Mouse (Mus musculus) midbrain, postnatal 0 days (tissue): ENCODE data around the gene Smad6. TPM values are rescaled to one million over a fixed set of nuclear protein-coding genes. Genes with fewer than 3 reads are reported as not detected.

Source experiments
- ATAC-seq: fragments of 200-750 bp; cut with Nextera tagmentation; 2 replicates; pipeline ENCODE4 v1.8.0; 2017; ENCODE audit warnings: moderate number of reproducible peaks, mild to moderate bottlenecking, moderate TSS enrichment, moderate library complexity; ENCODE audit not compliant: low FRiP score
- DNase-seq: peaks from one replicate; pipeline ENCODE4 v3.0.0-alpha.2; 2015; ENCODE audit warnings: low spot score
- H3K27ac ChIP-seq: fragments of 300-500 bp; sonication (generic); 2 replicates; pipeline ENCODE4 v1.5.1; 2014; ENCODE audit warnings: low read depth, mild to moderate bottlenecking, low read length, mixed read lengths
- H3K27me3 ChIP-seq: fragments of 300-500 bp; sonication (generic); 2 replicates; pipeline ENCODE4 v1.6.1; 2014; ENCODE audit warnings: low read length, control low read depth, mixed read lengths; ENCODE audit not compliant: insufficient read depth
- H3K36me3 ChIP-seq: fragments of 300-500 bp; sonication (generic); 2 replicates; pipeline ENCODE4 v1.6.1; 2014; ENCODE audit warnings: low read length, control low read depth, mixed read lengths; ENCODE audit not compliant: insufficient read depth
- H3K4me1 ChIP-seq: fragments of 300-500 bp; sonication (generic); 2 replicates; pipeline ENCODE4 v1.6.1; 2014; ENCODE audit warnings: mild to moderate bottlenecking, control low read depth, antibody characterized with exemption, low read length, mixed read lengths; ENCODE audit not compliant: insufficient read depth
- H3K4me2 ChIP-seq: fragments of 300-500 bp; sonication (generic); 2 replicates; pipeline ENCODE4 v1.6.1; 2014; ENCODE audit warnings: low read depth, mild to moderate bottlenecking, low read length, mixed read lengths; ENCODE audit not compliant: poor library complexity, severe bottlenecking
- H3K4me3 ChIP-seq: fragments of 300-500 bp; sonication (generic); 2 replicates; pipeline ENCODE4 v1.5.1; 2014; ENCODE audit warnings: low read depth, mild to moderate bottlenecking, low read length, moderate library complexity
- H3K9ac ChIP-seq: fragments of 300-500 bp; sonication (generic); replicated peaks from 2 replicates; pipeline ENCODE4 v1.6.1; 2014; ENCODE audit warnings: mild to moderate bottlenecking, low read length, moderate library complexity, mixed read lengths; ENCODE audit not compliant: poor library complexity, severe bottlenecking
- H3K9me3 ChIP-seq: fragments of 300-500 bp; sonication (generic); 2 replicates; pipeline ENCODE4 v1.6.1; 2016; ENCODE audit warnings: low read length, control low read depth
- CTCF ChIP-seq: IDR thresholded peaks from 2 replicates; pipeline ENCODE4 v1.5.1; 2016; ENCODE audit warnings: antibody characterized with exemption, mild to moderate bottlenecking
- WGBS: fragments of 180-500 bp; shearing (Covaris S2); extraction: QIAGEN DNeasy Blood & Tissue Kit; methylation state at CpG from one replicate; pipeline ENCODE4 v1.1.7; 2014; 5-methylcytosine and 5-hydroxymethylcytosine counted together
- polyA plus RNA-seq: library from polyadenylated mRNA; unstranded; fragments of >200 nt; fragmentation: Nextera tagmentation; extraction: Ambion mirVana; gene quantifications from 2 replicates; pipeline ENCODE4 v1.2.1, GENCODE M21; 2015
- total RNA-seq: library from RNA; depleted of rRNA; stranded (reverse); fragments of >200 nt; gene quantifications from 2 replicates; pipeline ENCODE4 v1.2.3, GENCODE M21; 2014

Smad6 gene
- total and polyA plus RNA-seq, 2 experiments from 2014 or later, result 1.2 to 10.4 TPM

DNA sequence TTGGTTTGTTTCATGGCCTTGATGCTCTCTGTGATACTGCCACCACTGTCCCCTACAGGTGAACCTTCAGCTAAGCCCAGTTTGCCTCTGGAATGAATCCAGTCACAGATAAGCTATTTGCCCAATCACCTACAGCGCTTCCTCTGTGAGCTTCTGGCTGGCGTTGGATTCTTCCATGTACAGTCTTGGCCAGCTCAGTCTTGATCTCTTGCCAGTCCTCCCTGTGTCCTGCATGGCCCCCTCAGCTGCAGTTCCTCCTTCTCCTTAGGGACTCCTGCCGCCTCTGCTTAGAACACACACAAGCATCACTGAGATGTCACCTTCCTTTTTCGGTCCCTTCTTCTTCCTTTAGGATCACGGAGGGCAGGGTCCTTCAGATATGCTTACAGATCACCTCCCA lies 85.6 kb downstream of the Smad6 start:
- H3K9ac ChIP-seq, result no peak overlapping the region
- TF ChIP-seq CTCF, result no peak
- no peak overlapping the region for H3K4me3 ChIP-seq
- no peaks in the 10 kb centered on the region for H3K9me3 ChIP-seq
- ATAC-seq (no peak), DNase-seq (no peak)
- no peaks in the 10 kb centered on the region for H3K4me1 ChIP-seq
- 80% methylated on average over 5 of the region's 5 CpGs for WGBS
- no peak overlapping the region for H3K4me2 ChIP-seq
- no peak overlapping the region for H3K27ac ChIP-seq
- H3K27me3 ChIP-seq, result no peaks in the 10 kb centered on the region
- H3K36me3 ChIP-seq, result no peaks in the 10 kb centered on the region

DNA sequence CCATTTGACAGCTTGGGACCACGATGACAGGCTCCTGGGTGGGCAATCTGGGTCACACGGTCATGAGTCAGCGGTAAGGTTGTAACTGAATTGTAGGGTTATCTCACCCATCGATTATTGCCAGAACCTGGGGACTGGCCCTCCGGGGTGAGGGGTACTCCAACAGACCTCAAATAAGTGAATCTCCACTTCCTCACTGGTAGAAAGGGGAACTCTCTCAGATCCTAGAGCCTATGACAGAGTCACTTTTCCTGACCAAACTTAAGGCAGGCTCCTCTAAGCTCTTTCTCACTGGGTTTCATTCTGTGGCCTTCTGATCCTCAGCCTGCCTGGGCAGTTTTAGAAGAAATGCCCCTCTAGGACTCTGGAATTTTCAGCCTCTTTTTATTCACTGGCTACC lies 88.8 kb downstream of the Smad6 start:
- H3K27me3 ChIP-seq, result no peaks in the 10 kb centered on the region
- WGBS, result 84% methylated on average over 5 of the region's 5 CpGs

DNA sequence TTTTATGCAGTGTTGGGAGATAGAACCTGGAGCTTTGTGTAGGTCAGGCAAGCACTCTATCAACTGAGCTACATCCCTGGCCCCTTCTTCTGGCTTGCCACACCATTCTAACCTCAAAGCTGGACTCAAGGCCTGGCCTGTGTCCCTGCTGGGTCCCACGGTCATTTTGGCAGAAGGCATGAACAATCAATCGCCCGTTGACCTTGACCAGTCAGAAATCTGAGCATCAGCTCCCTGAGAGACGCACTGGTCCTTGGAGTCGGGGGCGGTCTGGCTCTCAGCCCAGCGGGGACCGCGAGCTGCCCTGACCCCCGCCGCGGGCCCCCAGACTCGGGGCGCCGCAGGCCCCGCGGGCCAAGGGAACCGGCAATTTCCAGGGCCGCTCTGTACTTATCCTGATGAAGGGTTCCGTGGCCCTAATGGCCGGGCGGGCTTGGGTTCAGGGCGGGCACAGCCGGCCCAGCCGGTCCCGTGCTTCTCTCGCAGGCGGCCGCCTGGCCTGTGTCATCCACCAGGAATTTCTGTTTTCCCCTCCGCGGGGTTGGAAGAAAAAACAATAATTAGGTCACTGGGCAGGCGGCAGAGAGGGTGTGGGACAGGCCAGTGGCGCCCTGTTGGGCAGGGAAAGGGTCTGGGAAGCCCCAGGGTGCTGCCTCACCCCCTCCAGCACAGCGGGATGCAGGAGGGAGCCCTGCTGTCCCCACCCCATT lies 94.4 kb downstream of the Smad6 start:
- Histone ChIP-seq H3K4me1 (0 out of 2 replicates have a peak, but pooled peaks cover 4% of the 10 kb centered on the region), H3K9me3 (no peaks in the 10 kb centered on the region), H3K9ac (peak overlapping the region; percentile 46; the same call in 1 of the 2 replicates), H3K27me3 (peaks cover 3% of the 10 kb centered on the region; the same call in 1 of the 2 replicates), H3K36me3 (no peaks in the 10 kb centered on the region), H3K4me3 (peak overlapping the region; percentile 12; the same call in 1 of the 2 replicates), H3K4me2 (peak overlapping the region; percentile 48), H3K27ac (no peak overlapping the region)
- DNase-seq (no peak), ATAC-seq (no peak)
- TF ChIP-seq CTCF, result no peak
- WGBS, result 8% methylated on average over 31 of the region's 34 CpGs

More for the DNA sequence above, 88.8 kb downstream of the Smad6 start:
- Histone ChIP-seq H3K4me2 (no peak overlapping the region), H3K4me1 (no peaks in the 10 kb centered on the region), H3K4me3 (no peak overlapping the region), H3K9ac (no peak overlapping the region), H3K9me3 (no peaks in the 10 kb centered on the region), H3K27ac (no peak overlapping the region), H3K36me3 (no peaks in the 10 kb centered on the region)
- no peak for TF ChIP-seq CTCF
- DNase-seq (no peak), ATAC-seq (no peak)

DNA sequence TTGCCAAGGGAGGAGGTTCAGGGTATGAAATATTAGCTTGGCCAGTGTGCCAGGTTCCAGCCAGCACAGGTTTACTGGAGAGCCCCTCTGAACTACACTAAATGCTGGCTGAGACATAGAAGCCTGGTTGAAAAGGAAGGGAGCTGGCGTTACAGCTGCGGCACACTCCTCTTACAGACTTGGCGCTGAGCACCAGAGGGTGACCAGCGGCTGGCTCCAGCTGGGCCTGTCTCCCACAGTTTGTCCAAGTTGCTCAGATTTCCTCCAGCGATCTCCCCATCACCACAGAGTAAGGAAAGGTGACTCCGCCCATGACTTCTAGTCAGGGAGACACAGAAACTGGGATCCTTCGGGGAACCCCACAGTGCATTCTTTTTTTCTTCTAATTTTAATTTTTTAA lies 95.5 kb downstream of the Smad6 start:
- Histone ChIP-seq H3K9ac (no peak overlapping the region), H3K27me3 (peaks cover 3% of the 10 kb centered on the region; the same call in 1 of the 2 replicates), H3K4me1 (0 out of 2 replicates have a peak, but pooled peaks cover 4% of the 10 kb centered on the region), H3K36me3 (no peaks in the 10 kb centered on the region), H3K27ac (no peak overlapping the region), H3K4me3 (no peak overlapping the region), H3K9me3 (no peaks in the 10 kb centered on the region), H3K4me2 (no peak overlapping the region)
- 77% methylated on average over 7 of the region's 7 CpGs for WGBS
- TF ChIP-seq CTCF, result no peak
- no peak for DNase-seq
- no peak for ATAC-seq

DNA sequence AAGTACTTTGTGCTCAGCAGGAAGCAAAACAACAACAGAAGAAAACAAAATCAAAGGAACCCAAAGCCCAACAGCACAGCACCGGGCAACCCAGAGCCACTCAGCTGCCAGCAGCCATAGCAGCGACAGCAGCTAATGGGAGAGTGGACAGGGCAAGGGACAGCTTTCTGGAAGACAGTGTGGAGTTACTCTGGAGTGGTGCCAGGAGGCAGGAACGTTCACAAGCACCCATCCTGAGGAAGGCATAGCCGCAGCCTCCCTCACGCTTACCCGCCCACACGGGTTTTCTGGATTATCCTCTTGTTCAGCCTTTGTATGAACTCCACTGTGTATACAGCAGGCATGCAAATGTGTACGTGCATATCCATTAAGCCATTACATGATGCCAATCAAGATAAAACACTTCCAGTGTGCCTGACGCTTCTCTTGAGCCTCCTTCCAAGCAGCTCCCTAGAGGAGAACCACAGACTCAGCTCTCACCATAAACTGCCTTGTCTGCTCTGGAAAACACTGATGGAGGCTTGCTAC lies 98.6 kb downstream of the Smad6 start:
- no peak for ATAC-seq
- 0 out of 2 replicates have a peak, but pooled peaks cover 4% of the 10 kb centered on the region for H3K4me1 ChIP-seq
- H3K27ac ChIP-seq, result no peak overlapping the region
- no peaks in the 10 kb centered on the region for H3K9me3 ChIP-seq
- peak; percentile 30 for DNase-seq
- no peak overlapping the region for H3K4me2 ChIP-seq
- no peak overlapping the region for H3K9ac ChIP-seq
- H3K27me3 ChIP-seq, result peaks cover 3% of the 10 kb centered on the region; the same call in 1 of the 2 replicates
- no peak for TF ChIP-seq CTCF
- no peaks in the 10 kb centered on the region for H3K36me3 ChIP-seq
- no peak overlapping the region for H3K4me3 ChIP-seq
- 38% methylated on average over 9 of the region's 9 CpGs for WGBS

DNA sequence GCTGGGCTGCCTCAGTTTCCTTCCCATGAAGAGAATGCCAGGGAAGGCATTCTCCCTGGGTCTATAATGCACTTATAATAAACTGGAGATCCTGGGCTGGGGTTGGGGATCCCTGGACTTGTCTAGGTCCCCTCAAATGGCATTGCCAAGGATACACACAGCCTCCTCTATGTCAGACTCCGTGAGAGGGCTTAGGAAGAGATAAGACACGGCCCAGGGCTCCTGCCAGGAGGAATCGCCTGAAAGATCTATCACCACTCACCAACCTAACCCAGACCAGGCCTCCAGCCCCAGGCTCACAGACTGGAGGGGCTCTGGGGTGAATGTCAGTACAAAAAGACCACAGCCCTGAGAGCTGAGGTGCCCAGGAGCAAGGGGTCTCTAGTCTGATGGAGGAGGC lies 102.2 kb downstream of the Smad6 start:
- no peaks in the 10 kb centered on the region for H3K27me3 ChIP-seq
- H3K27ac ChIP-seq, result no peak overlapping the region
- no peaks in the 10 kb centered on the region for H3K9me3 ChIP-seq
- ATAC-seq, result no peak
- H3K4me1 ChIP-seq, result no peaks in the 10 kb centered on the region
- H3K36me3 ChIP-seq, result no peaks in the 10 kb centered on the region
- H3K4me3 ChIP-seq, result no peak overlapping the region
- TF ChIP-seq CTCF, result no peak
- 88% methylated on average over 3 of the region's 3 CpGs for WGBS
- H3K4me2 ChIP-seq, result no peak overlapping the region
- H3K9ac ChIP-seq, result no peak overlapping the region
- no peak for DNase-seq
